Mouse (Mus musculus) neural tube, embryonic 14.5 days (tissue): ENCODE data around the gene Arhgap30. TPM values are rescaled to one million over a fixed set of nuclear protein-coding genes. Genes with fewer than 3 reads are reported as not detected.

Experiments used
- ATAC-seq: fragments of 200-750 bp; cut with Nextera tagmentation; 2 replicates; pipeline ENCODE4 v1.8.0; 2017; ENCODE audit warnings: low read depth, mild to moderate bottlenecking, moderate TSS enrichment, moderate library complexity
- H3K27ac ChIP-seq: fragments of 300-500 bp; sonication (generic); 2 replicates; pipeline ENCODE4 v1.5.1; 2014; ENCODE audit warnings: low read depth, mild to moderate bottlenecking, control low read depth, low read length, moderate library complexity, mixed read lengths
- H3K27me3 ChIP-seq: fragments of 300-500 bp; sonication (generic); 2 replicates; pipeline ENCODE4 v1.6.1; 2014; ENCODE audit warnings: low read length; ENCODE audit not compliant: control insufficient read depth, insufficient read depth
- H3K36me3 ChIP-seq: fragments of 300-500 bp; sonication (generic); 2 replicates; pipeline ENCODE4 v1.6.1; 2014; ENCODE audit warnings: low read length, mixed read lengths; ENCODE audit not compliant: control insufficient read depth, insufficient read depth
- H3K4me1 ChIP-seq: fragments of 300-500 bp; sonication (generic); 2 replicates; pipeline ENCODE4 v1.6.1; 2014; ENCODE audit warnings: low read length; ENCODE audit not compliant: control insufficient read depth, insufficient read depth
- H3K4me2 ChIP-seq: fragments of 300-500 bp; sonication (generic); 2 replicates; pipeline ENCODE4 v1.6.1; 2014; ENCODE audit warnings: mild to moderate bottlenecking, low read depth, low read length, control low read depth
- H3K4me3 ChIP-seq: fragments of 300-500 bp; sonication (generic); 2 replicates; pipeline ENCODE4 v1.5.1; 2014; ENCODE audit warnings: low read depth, low read length, control low read depth, mixed read lengths
- H3K9ac ChIP-seq: fragments of 300-500 bp; sonication (generic); replicated peaks from 2 replicates; pipeline ENCODE4 v1.6.1; 2014; ENCODE audit warnings: low read depth, mild to moderate bottlenecking, control low read depth, low read length, mixed read lengths
- H3K9me3 ChIP-seq: fragments of 300-500 bp; sonication (generic); 2 replicates; pipeline ENCODE4 v1.6.1; 2016; ENCODE audit warnings: low read length; ENCODE audit not compliant: control insufficient read depth
- WGBS: fragments of 180-500 bp; shearing (Covaris S2); extraction: QIAGEN DNeasy Blood & Tissue Kit; methylation state at CpG from one replicate; pipeline ENCODE4 v1.1.7; 2014; 5-methylcytosine and 5-hydroxymethylcytosine counted together
- polyA plus RNA-seq: library from polyadenylated mRNA; unstranded; fragments of >200 nt; fragmentation: Nextera tagmentation; extraction: Ambion mirVana; gene quantifications from 2 replicates; pipeline ENCODE4 v1.2.1, GENCODE M21; 2014

The Arhgap30 gene
- polyA plus RNA-seq, 1 experiment from 2014 or later, result 0.25 TPM

GRCm38 (mm10) chr1:171355812-171356340 is 32.9 kb upstream of the Arhgap30 start:
- H3K4me3 ChIP-seq, result no peak overlapping the region
- H3K9me3 ChIP-seq, result no peaks in the 10 kb centered on the region
- no peak overlapping the region for H3K9ac ChIP-seq
- H3K36me3 ChIP-seq, result peaks cover 7% of the 10 kb centered on the region; the same call in 1 of the 2 replicates
- H3K27me3 ChIP-seq, result no peaks in the 10 kb centered on the region
- WGBS, result 79% methylated on average over 5 of the region's 5 CpGs
- no peak overlapping the region for H3K27ac ChIP-seq
- no peak overlapping the region for H3K4me2 ChIP-seq
- H3K4me1 ChIP-seq, result peaks cover 7% of the 10 kb centered on the region
- no peak for ATAC-seq

- Histone ChIP-seq H3K9me3 (no peaks in the 10 kb centered on the region), H3K27ac (no peak overlapping the region), H3K27me3 (no peaks in the 10 kb centered on the region), H3K4me3 (no peak overlapping the region), H3K4me2 (no peak overlapping the region), H3K9ac (no peak overlapping the region), H3K4me1 (peaks cover 7% of the 10 kb centered on the region), H3K36me3 (peaks cover 7% of the 10 kb centered on the region; the same call in 1 of the 2 replicates)
- no peak for ATAC-seq
- WGBS, result 92% methylated on average over 2 of the region's 2 CpGs
Measured at GRCm38 (mm10) chr1:171356814-171357213, 31.9 kb upstream of the Arhgap30 start.

- no peak for ATAC-seq
- no peak overlapping the region for H3K9ac ChIP-seq
- no peak overlapping the region for H3K27ac ChIP-seq
- WGBS, result 76% methylated on average over 4 of the region's 4 CpGs
- no peak overlapping the region for H3K4me2 ChIP-seq
- H3K27me3 ChIP-seq, result no peaks in the 10 kb centered on the region
- H3K4me3 ChIP-seq, result no peak overlapping the region
- no peaks in the 10 kb centered on the region for H3K9me3 ChIP-seq
- H3K36me3 ChIP-seq, result peaks cover 7% of the 10 kb centered on the region; the same call in 1 of the 2 replicates
- peaks cover 7% of the 10 kb centered on the region for H3K4me1 ChIP-seq
Measured at GRCm38 (mm10) chr1:171358421-171358820, 30.3 kb upstream of the Arhgap30 start.

GRCm38 (mm10) chr1:171360253-171360652 is 28.5 kb upstream of the Arhgap30 start:
- H3K4me3 ChIP-seq, result peak overlapping the region; percentile 60
- peak overlapping the region; percentile 78 for H3K9ac ChIP-seq
- 4% methylated on average over 26 of the region's 26 CpGs for WGBS
- no peaks in the 10 kb centered on the region for H3K9me3 ChIP-seq
- ATAC-seq, result no peak; the same call in 1 of the 2 replicates
- H3K27ac ChIP-seq, result peak overlapping the region; percentile 86
- H3K4me1 ChIP-seq, result peaks cover 7% of the 10 kb centered on the region
- peak overlapping the region; percentile 84 for H3K4me2 ChIP-seq
- no peaks in the 10 kb centered on the region for H3K27me3 ChIP-seq
- peaks cover 7% of the 10 kb centered on the region; the same call in 1 of the 2 replicates for H3K36me3 ChIP-seq

- Histone ChIP-seq H3K27ac (peak within 1 kb of the TSS; percentile 86), H3K9ac (peak within 1 kb of the TSS; percentile 78), H3K27me3 (no peaks in the 10 kb centered on the region), H3K36me3 (peaks cover 7% of the 10 kb centered on the region; the same call in 1 of the 2 replicates), H3K4me2 (peak within 1 kb of the TSS; percentile 84), H3K4me3 (peak within 1 kb of the TSS; percentile 60), H3K9me3 (no peaks in the 10 kb centered on the region), H3K4me1 (peaks cover 7% of the 10 kb centered on the region)
- ATAC-seq, result peak; percentile 96
- WGBS, result under 1% methylated on average over 21 of the region's 21 CpGs
Measured at GRCm38 (mm10) chr1:171360656-171361055, 28.1 kb upstream of the Arhgap30 start, which contains the start of gene Klhdc9. Gene Klhdc9 (minus strand): TSS chr1:171360798.

- peak; percentile 84 for ATAC-seq
- peaks cover 7% of the 10 kb centered on the region for H3K4me1 ChIP-seq
- no peaks in the 10 kb centered on the region for H3K9me3 ChIP-seq
- peak overlapping the region; percentile 84 for H3K4me2 ChIP-seq
- peak overlapping the region; percentile 86 for H3K27ac ChIP-seq
- peak overlapping the region; percentile 78 for H3K9ac ChIP-seq
- H3K4me3 ChIP-seq, result peak overlapping the region; percentile 60
- peaks cover 7% of the 10 kb centered on the region; the same call in 1 of the 2 replicates for H3K36me3 ChIP-seq
- no peaks in the 10 kb centered on the region for H3K27me3 ChIP-seq
- WGBS, result 34% methylated on average over 16 of the region's 16 CpGs
Measured at GRCm38 (mm10) chr1:171361106-171362103, 27.3 kb upstream of the Arhgap30 start.

- H3K27me3 ChIP-seq, result no peaks in the 10 kb centered on the region
- 68% methylated on average over 7 of the region's 7 CpGs for WGBS
- H3K4me3 ChIP-seq, result no peak overlapping the region
- no peak overlapping the region for H3K9ac ChIP-seq
- ATAC-seq, result no peak
- H3K9me3 ChIP-seq, result no peaks in the 10 kb centered on the region
- no peaks in the 10 kb centered on the region for H3K4me1 ChIP-seq
- H3K4me2 ChIP-seq, result no peak overlapping the region
- H3K36me3 ChIP-seq, result no peaks in the 10 kb centered on the region
- no peak overlapping the region for H3K27ac ChIP-seq
Measured at GRCm38 (mm10) chr1:171365934-171366333, 22.8 kb upstream of the Arhgap30 start.

- Histone ChIP-seq H3K4me1 (no peaks in the 10 kb centered on the region), H3K4me2 (no peak within 1 kb of the TSS), H3K9ac (no peak within 1 kb of the TSS), H3K27ac (no peak within 1 kb of the TSS), H3K36me3 (no peaks in the 10 kb centered on the region), H3K9me3 (no peaks in the 10 kb centered on the region), H3K4me3 (no peak within 1 kb of the TSS), H3K27me3 (no peaks in the 10 kb centered on the region)
- WGBS, result 39% methylated on average over 20 of the region's 20 CpGs
- no peak for ATAC-seq
Measured at GRCm38 (mm10) chr1:171369845-171370556, 18.8 kb upstream of the Arhgap30 start, which contains the start of gene Nectin4. Gene Nectin4 (plus strand): TSS chr1:171370099.
